Mouse (Mus musculus) ovary, postnatal 36 days (tissue): ENCODE data around the gene Commd2.

ENCODE experiments used
- DNase-seq: peaks from one replicate; pipeline ENCODE4 v3.0.0; 2022; ENCODE audit warnings: low spot score, mixed read lengths

Commd2 gene

DNA sequence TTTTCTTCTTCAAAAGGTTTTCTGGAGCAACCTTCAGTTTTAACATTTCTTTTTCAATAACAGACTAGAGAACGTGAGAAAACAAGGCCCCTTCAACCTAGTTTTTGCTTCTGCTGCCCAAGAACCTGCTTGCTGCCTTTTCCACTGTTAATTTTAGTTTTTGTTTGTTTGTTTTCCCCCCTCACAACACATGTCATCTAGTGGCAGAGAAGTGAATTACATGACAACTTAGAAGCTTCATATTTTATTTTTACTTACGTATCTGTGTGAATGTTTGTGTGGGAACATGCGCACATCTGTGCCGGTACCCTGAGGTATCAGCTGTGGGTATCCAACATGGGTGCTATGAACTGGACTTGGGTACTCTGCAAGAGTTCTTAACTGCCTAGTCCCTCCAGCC, 35.9 kb downstream of the Commd2 start:
- DNase-seq, result no peak

GRCm38 (mm10) chr3:57612430-57612997, 39.0 kb downstream of the Commd2 start:
- no peak for DNase-seq

GRCm38 (mm10) chr3:57611776-57612175, 39.7 kb downstream of the Commd2 start:
- DNase-seq, result no peak

DNA sequence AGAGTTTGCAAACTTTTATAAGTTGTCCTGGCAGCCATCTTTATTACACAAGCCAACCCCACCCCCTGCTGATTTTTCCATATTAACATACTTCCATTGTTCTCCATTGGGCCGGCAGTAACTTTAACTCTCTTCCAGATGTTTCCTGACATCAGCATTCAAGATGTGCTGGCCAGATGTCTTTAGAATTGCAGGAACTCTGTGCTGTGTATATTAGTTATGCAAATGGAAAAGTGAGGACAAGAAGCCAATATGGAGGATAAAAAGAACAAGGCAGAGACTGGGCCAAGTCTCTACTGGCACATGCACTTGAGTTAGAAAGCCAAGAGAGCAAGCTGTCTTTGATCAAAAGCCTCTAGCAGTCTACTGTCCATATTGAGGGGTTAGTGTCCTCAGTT, 46.9 kb downstream of the Commd2 start:
- DNase-seq, result no peak

DNA sequence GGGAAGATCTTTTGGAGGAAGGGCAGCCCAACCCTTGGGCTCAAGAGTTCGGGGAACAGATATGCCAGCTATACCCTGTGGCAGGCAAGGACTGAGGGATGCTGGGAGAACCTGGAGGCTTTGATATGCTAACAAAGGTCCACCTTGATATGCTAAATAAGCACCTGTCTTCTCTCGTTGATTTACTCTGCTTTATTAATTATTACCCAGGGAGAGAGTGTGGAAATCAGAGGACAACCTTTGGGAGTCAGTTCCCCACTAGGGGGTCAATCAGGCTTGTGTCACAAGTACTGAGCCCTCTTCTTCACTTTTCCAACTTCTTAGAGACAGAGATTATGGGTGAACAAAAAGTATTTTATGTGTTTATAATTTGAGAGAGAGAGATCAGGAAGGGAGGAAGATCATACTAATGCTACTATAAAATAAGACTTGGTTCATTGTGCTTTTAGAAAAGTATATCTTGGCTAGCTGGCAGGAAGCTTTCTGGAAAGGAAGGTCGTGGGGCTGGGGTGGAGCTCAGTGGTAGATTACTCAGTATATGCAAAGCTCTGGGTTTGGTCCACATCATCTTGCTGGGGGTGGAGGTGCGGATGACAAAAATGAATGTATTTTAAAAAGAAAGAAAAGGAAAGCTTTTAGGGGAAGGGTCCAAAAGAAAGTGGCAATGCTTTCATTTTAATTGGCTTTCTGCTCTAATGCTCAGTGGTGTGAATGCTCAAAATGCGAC, 47.5 kb downstream of the Commd2 start:
- no peak for DNase-seq

DNA sequence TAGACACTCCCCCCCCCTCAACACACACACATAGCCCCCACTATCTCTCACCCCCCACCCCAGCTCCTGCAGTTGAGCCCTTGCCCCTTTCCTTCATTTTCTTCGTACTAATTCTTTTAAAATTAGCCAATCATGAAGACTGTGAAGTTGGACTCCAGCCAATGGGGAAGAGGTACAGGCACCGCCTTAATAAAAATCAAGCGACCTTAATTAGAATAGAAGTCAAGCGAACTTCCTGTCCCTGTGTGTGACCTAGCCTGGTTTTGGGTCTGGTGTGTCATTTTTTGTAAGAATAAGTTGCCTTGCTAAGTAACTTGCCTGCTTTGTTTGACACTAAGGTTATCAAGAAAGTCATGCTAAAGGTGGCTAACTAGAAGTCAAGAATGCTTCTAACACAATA, 48.9 kb downstream of the Commd2 start:
- no peak for DNase-seq

DNA sequence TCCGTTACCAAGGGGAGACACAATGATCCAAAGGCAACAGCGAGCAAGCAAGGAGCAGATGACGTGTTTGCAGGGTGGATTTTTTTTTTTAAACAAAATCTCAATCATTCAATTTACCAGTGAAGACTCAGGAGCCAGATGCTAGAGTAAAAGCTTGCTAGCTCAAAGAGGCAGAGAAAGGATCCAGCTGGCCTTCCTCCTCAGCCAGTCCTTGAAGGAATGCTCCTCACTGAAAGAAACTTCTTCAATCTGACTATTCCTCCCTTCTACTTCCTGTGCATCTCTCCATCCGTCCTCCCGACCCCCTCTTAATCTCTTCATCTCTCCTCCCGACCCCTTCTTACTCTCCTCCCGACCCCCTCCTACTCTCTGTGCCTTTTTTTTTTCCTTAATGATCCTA, 54.9 kb downstream of the Commd2 start:
- DNase-seq, result no peak

GRCm38 (mm10) chr3:57595506-57595905, 56.0 kb downstream of the Commd2 start:
- no peak for DNase-seq
